Mouse (Mus musculus) spleen, postnatal 14 days (tissue): ENCODE measurements around the gene Slc16a14.

Experiments
- DNase-seq, 2 experiments: peaks; one replicate each; pipeline ENCODE4 v3.0.0; 2021 to 2022; ENCODE audit warnings: low spot score in 2 of 2

The Slc16a14 gene

GRCm38 (mm10) chr1:84910177-84910804 is 24.6 kb downstream of the Slc16a14 start:
- DNase-seq, result no peak

- DNase-seq, result no peak
Measured at GRCm38 (mm10) chr1:84904467-84904866, 30.5 kb downstream of the Slc16a14 start.

GRCm38 (mm10) chr1:84899156-84899555 is 35.8 kb downstream of the Slc16a14 start:
- no peak for DNase-seq

GRCm38 (mm10) chr1:84897364-84897763 is 37.6 kb downstream of the Slc16a14 start:
- DNase-seq, result no peak

GRCm38 (mm10) chr1:84891746-84892145 is 43.2 kb downstream of the Slc16a14 start:
- no peak for DNase-seq

GRCm38 (mm10) chr1:84890503-84890902 is 44.4 kb downstream of the Slc16a14 start:
- DNase-seq, result no peak

- no peak for DNase-seq
Measured at GRCm38 (mm10) chr1:84890005-84890393, 44.9 kb downstream of the Slc16a14 start.

- DNase-seq, result no peak
Measured at GRCm38 (mm10) chr1:84889330-84890004, 45.5 kb downstream of the Slc16a14 start.

- no peak for DNase-seq
Measured at GRCm38 (mm10) chr1:84885921-84886320, 49.0 kb downstream of the Slc16a14 start.

- no peak for DNase-seq
Measured at GRCm38 (mm10) chr1:84885174-84885573, 49.8 kb downstream of the Slc16a14 start.

GRCm38 (mm10) chr1:84883889-84884288 is 51.0 kb downstream of the Slc16a14 start:
- DNase-seq, result no peak

- DNase-seq, result no peak
Measured at GRCm38 (mm10) chr1:84882937-84883336, 52.0 kb downstream of the Slc16a14 start.

- DNase-seq, result no peak
Measured at GRCm38 (mm10) chr1:84882066-84882532, 52.8 kb downstream of the Slc16a14 start.

GRCm38 (mm10) chr1:84881248-84882065 is 53.5 kb downstream of the Slc16a14 start:
- no peak for DNase-seq

GRCm38 (mm10) chr1:84879571-84880120 is 55.3 kb downstream of the Slc16a14 start:
- no peak for DNase-seq

- no peak for DNase-seq
Measured at GRCm38 (mm10) chr1:84877590-84877989, 57.3 kb downstream of the Slc16a14 start.

- no peak for DNase-seq
Measured at GRCm38 (mm10) chr1:84872939-84873338, 62.0 kb downstream of the Slc16a14 start.

- DNase-seq, result no peak
Measured at GRCm38 (mm10) chr1:84872105-84872504, 62.8 kb downstream of the Slc16a14 start.

- DNase-seq, result no peak
Measured at GRCm38 (mm10) chr1:84871131-84871530, 63.8 kb downstream of the Slc16a14 start.

GRCm38 (mm10) chr1:84869498-84869897 is 65.4 kb downstream of the Slc16a14 start:
- DNase-seq, result no peak

- no peak for DNase-seq
Measured at GRCm38 (mm10) chr1:84868841-84869240, 66.1 kb downstream of the Slc16a14 start.

- no peak for DNase-seq
Measured at GRCm38 (mm10) chr1:84868311-84868710, 66.6 kb downstream of the Slc16a14 start.
